9 mouse cellular contexts compared by ENCODE assay signal in genomic region chr9:99098482-99099129, GRCm38 (mm10). TPM values are rescaled to one million over a fixed set of nuclear protein-coding genes. Genes with fewer than 3 reads are reported as not detected.
A peak's percentile ranks its signal among the peaks of the same experiment; 100 is the strongest.
DNase-seq lines count a peak whose midpoint lies in the region; ATAC-seq and TF ChIP-seq lines count a peak whose summit lies in the region.
"Had no signal": no experiment of that assay in that cellular context is flagged by ENCODE, and none has a peak within 500 bp of the region (broad histone marks: within the 10 kb centered on the region; RNA-seq: fewer than 3 reads in every experiment).

No protein-coding gene starts in this region.

- no peaks in the 10 kb centered on the region for H3K79me3 ChIP-seq in C2C12 (ENCODE audit: low read depth)

- H3K4me1 ChIP-seq in G1E (ENCODE audit: insufficient read depth, low read depth, low read length): peaks cover 59% of the 10 kb centered on the region
- peaks cover 21% of the 10 kb centered on the region for H3K4me1 ChIP-seq in heart, embryonic 10.5 days
- peaks cover 51% of the 10 kb centered on the region for H3K4me1 ChIP-seq in liver, embryonic 13.5 days (replicated peaks)
- H3K4me1 ChIP-seq in midbrain, embryonic 15.5 days: no peaks in the 10 kb centered on the region
- H3K4me1 ChIP-seq: limb, embryonic 15.5 days had no signal

- WGBS in heart, embryonic 10.5 days: 11% methylated on average over 11 of the region's 11 CpGs
- 22% methylated on average over 11 of the region's 11 CpGs for WGBS in liver, embryonic 13.5 days (ENCODE audit: insufficient replicate concordance)
- 71% methylated on average over 11 of the region's 11 CpGs for WGBS in midbrain, embryonic 15.5 days

- H3K4me3 ChIP-seq in C2C12 (ENCODE audit: insufficient read depth, poor library complexity, severe bottlenecking): no peak overlapping the region
- peak overlapping the region; percentile 53; the same call in 1 of the 2 replicates for H3K4me3 ChIP-seq in G1E (ENCODE audit: low read depth, low read length)
- no peak overlapping the region for H3K4me3 ChIP-seq in heart, embryonic 10.5 days
- H3K4me3 ChIP-seq in liver, embryonic 13.5 days (replicated peaks): no peak overlapping the region
- H3K4me3 ChIP-seq in midbrain, embryonic 15.5 days: no peak overlapping the region
- H3K4me3 ChIP-seq: hindbrain, embryonic 12.5 days; limb, embryonic 15.5 days had no signal

- H3K79me2 ChIP-seq in C2C12 (ENCODE audit: control insufficient read depth, insufficient read depth): no peaks in the 10 kb centered on the region

- no peak overlapping the region for H3ac ChIP-seq in C2C12 (ENCODE audit: control insufficient read depth, insufficient read length, low read depth)

- H3K27me3 ChIP-seq in C2C12 (ENCODE audit: control insufficient read depth, insufficient read depth, insufficient read length) (no peaks in the 10 kb centered on the region), G1E (ENCODE audit: insufficient read depth, low read length) (no peaks in the 10 kb centered on the region)
- H3K27me3 ChIP-seq in heart, embryonic 10.5 days (ENCODE audit: insufficient read depth, poor library complexity, severe bottlenecking): no peaks in the 10 kb centered on the region
- H3K27me3 ChIP-seq in liver, embryonic 13.5 days: no peaks in the 10 kb centered on the region
- H3K27me3 ChIP-seq in midbrain, embryonic 15.5 days (replicated peaks): no peaks in the 10 kb centered on the region
- H3K27me3 ChIP-seq: hindbrain, embryonic 12.5 days; limb, embryonic 15.5 days had no signal

- H3K27ac ChIP-seq in heart, embryonic 10.5 days: peak overlapping the region; percentile 44; the same call in 1 of the 2 replicates
- no peak overlapping the region for H3K27ac ChIP-seq in liver, embryonic 13.5 days
- no peak overlapping the region for H3K27ac ChIP-seq in midbrain, embryonic 15.5 days
- H3K27ac ChIP-seq: hindbrain, embryonic 12.5 days; limb, embryonic 15.5 days had no signal

- peak; percentile 77 for ATAC-seq in G1E (ENCODE audit: extremely low read depth, insufficient number of reproducible peaks, low FRiP score, poor library complexity, severe bottlenecking)
- peak; percentile 77 for ATAC-seq in liver, embryonic 13.5 days (ENCODE audit: low read depth)
- ATAC-seq in midbrain, embryonic 15.5 days (replicated peaks): no peak

- H3K9ac ChIP-seq in liver, embryonic 13.5 days: no peak overlapping the region
- no peak overlapping the region for H3K9ac ChIP-seq in midbrain, embryonic 15.5 days
- H3K9ac ChIP-seq: hindbrain, embryonic 12.5 days; limb, embryonic 15.5 days had no signal

- no peaks in the 10 kb centered on the region for H3K9me3 ChIP-seq in G1E (replicated peaks)
- no peaks in the 10 kb centered on the region for H3K9me3 ChIP-seq in heart, embryonic 10.5 days
- H3K9me3 ChIP-seq in liver, embryonic 13.5 days (replicated peaks): no peaks in the 10 kb centered on the region
- H3K9me3 ChIP-seq in midbrain, embryonic 15.5 days: no peaks in the 10 kb centered on the region
- H3K9me3 ChIP-seq: hindbrain, embryonic 12.5 days; limb, embryonic 15.5 days had no signal

- DNase-seq in G1E (ENCODE audit: low spot score): peak; percentile 36
- DNase-seq in heart, embryonic 10.5 days (ENCODE audit: low spot score): peak; percentile 72
- peak; percentile 53 for DNase-seq in liver, embryonic 13.5 days
- DNase-seq in left cerebral cortex, adult 8-10 months (ENCODE audit: low spot score in 2 of 2): no peak
- no peak for DNase-seq in left cerebral cortex, adult 9 months (ENCODE audit: low spot score in 2 of 2)

- no peak for TF ChIP-seq CTCF in C2C12 (IDR thresholded peaks at IDR 0.05; ENCODE audit: control insufficient read depth, insufficient read depth, insufficient read length)
- no peak for TF ChIP-seq CTCF in G1E (IDR thresholded peaks at IDR 0.05; ENCODE audit: low read depth, low read length)

- peaks cover 7% of the 10 kb centered on the region for H3K36me3 ChIP-seq in C2C12 (ENCODE audit: control insufficient read depth, insufficient read depth)
- peaks cover 49% of the 10 kb centered on the region for H3K36me3 ChIP-seq in G1E (replicated peaks)
- 0 out of 2 replicates have a peak, but pooled peaks cover 3% of the 10 kb centered on the region for H3K36me3 ChIP-seq in heart, embryonic 10.5 days
- peaks cover 15% of the 10 kb centered on the region for H3K36me3 ChIP-seq in liver, embryonic 13.5 days
- 0 out of 2 replicates have a peak, but pooled peaks cover 3% of the 10 kb centered on the region for H3K36me3 ChIP-seq in midbrain, embryonic 15.5 days (replicated peaks)
- H3K36me3 ChIP-seq: hindbrain, embryonic 12.5 days; limb, embryonic 15.5 days had no signal

- 0 out of 2 replicates have a peak overlapping the region, but pooled peaks have one; percentile 3 for H3K4me2 ChIP-seq in liver, embryonic 13.5 days
- no peak overlapping the region for H3K4me2 ChIP-seq in midbrain, embryonic 15.5 days
- H3K4me2 ChIP-seq: hindbrain, embryonic 12.5 days; limb, embryonic 15.5 days had no signal

TF ChIP-seq in C2C12, 6 proteins besides CTCF, POLR2A, EP300 and RAD21:
- TF ChIP-seq USF1 (IDR thresholded peaks at IDR 0.05; ENCODE audit: low read depth) (no peak), MYOD1 (IDR thresholded peaks at IDR 0.05; ENCODE audit: control insufficient read depth, insufficient read length, low read depth) (peak; percentile 20)

RNA-seq across cellular contexts. Expression of gene Pik3cb, which starts 41.8 kb away (rescaled TPM):
- polyA plus RNA-seq in C2C12 (2012; fragmentation: generic; extraction: Trizol): 3.4 TPM
- 15.6 and 16.8 TPM in 2 replicates for total RNA-seq in G1E (2014; fragmentation: Nextera tagmentation)
- total RNA-seq in G1E (2017): 4.0 and 4.1 TPM in 2 replicates
- polyA plus RNA-seq in G1E (2012): 0.78 and 0.98 TPM in 2 replicates
- polyA plus RNA-seq in heart, embryonic 10.5 days (2016; fragmentation: Nextera tagmentation; extraction: Ambion mirVana): 2.0 and 2.4 TPM in 2 replicates
- 2.5 and 2.6 TPM in 2 replicates for polyA plus RNA-seq in liver, embryonic 13.5 days (2015; fragmentation: Nextera tagmentation; extraction: Ambion mirVana)
- polyA plus RNA-seq in midbrain, embryonic 15.5 days (2015; fragmentation: Nextera tagmentation; extraction: Ambion mirVana): 2.3 and 4.4 TPM in 2 replicates
- 10 to 100 TPM; 21.1 to 25.4 (median 24.5) TPM for total RNA-seq in left cerebral cortex, adult 8-10 months (2022)

Comparison
In these comparisons a context has a peak if more than half of its experiments do, and no peak if none do; other contexts are left out.
1. DNase-seq: peak in G1E (single experiment), heart, embryonic 10.5 days (single experiment) and liver, embryonic 13.5 days (single experiment); none in left cerebral cortex, adult 8-10 months (0 of 2) and left cerebral cortex, adult 9 months (0 of 2).